Mouse (Mus musculus) adrenal gland, adult 8-10 months (tissue): ENCODE results near the gene Tiparp. TPM values are rescaled to one million over a fixed set of nuclear protein-coding genes. Genes with fewer than 3 reads are reported as not detected.

ENCODE experiments used
- DNase-seq: peaks from one replicate; pipeline ENCODE4 v3.0.0; 2022
- total RNA-seq, 4 experiments: library from RNA; stranded (reverse); gene quantifications; 2 replicates each; pipeline ENCODE4 v1.2.4; 2022

Tiparp gene
- total RNA-seq: 10 to 100 TPM in 3 of 4 experiments, 1 to 10 TPM in 1; 8.5 to 13.0 (median 11.4) TPM

- peak; percentile 86 for DNase-seq
Observed at GRCm38 (mm10) chr3:65527691-65528601, at the start of gene Tiparp. Gene Tiparp, plus strand, starts transcription at chr3:65528410.

DNA sequence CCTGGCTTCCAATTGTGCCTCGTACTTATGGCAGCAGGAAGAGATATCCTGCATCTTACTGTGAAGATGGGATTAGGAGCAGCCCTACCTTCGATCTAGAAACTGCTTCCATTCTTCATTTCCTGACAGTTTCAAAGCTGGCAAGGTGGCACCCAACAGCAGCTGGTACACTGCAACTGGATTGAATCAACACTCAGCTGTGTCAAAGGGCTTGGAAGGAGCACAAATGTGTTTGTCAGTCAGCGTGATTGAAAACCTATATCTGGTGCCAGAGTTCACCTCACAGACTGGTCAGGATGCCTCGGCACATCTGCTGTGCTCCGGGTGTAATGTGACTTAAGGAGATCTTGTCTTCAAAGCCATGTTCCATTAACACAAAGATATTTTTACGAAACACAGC lies 47.5 kb upstream of the Tiparp start:
- DNase-seq: no peak

- DNase-seq: no peak
Observed at GRCm38 (mm10) chr3:65482266-65482665, 45.9 kb upstream of the Tiparp start.

DNA sequence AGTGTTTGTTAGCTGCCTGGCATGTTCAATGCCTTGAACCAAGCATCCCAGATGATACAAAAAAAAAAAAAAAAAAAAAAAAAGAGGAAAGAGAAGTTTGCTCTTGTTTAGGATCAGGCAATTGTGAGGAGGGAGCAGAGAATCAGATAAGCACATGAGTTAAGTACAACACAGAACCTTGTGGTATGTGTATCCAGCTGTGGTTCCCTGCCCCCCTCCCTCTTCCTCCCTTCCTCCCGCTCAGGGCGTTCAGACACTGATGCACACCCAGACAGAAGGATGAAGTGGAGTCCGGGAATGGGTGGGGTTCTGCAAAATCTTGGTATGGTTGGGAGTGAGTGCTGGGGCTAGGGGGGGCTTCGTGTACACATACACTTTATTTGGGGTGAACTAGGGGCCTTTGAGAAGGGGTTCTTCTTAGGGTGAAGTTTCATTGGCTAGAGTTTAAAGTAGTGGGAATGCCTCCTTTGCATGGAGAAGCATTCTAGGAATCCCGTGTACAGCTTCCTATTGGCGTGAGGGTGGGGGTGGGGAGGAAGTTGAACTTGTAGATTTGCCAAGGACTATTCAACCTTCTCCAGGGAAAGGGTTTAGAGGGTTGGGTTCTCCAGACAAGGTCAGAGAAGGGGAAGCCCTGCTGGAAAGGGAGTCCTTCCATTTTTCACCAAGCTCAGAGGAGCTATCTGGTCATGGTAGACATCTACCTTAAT lies 45.4 kb upstream of the Tiparp start:
- no peak for DNase-seq

DNA sequence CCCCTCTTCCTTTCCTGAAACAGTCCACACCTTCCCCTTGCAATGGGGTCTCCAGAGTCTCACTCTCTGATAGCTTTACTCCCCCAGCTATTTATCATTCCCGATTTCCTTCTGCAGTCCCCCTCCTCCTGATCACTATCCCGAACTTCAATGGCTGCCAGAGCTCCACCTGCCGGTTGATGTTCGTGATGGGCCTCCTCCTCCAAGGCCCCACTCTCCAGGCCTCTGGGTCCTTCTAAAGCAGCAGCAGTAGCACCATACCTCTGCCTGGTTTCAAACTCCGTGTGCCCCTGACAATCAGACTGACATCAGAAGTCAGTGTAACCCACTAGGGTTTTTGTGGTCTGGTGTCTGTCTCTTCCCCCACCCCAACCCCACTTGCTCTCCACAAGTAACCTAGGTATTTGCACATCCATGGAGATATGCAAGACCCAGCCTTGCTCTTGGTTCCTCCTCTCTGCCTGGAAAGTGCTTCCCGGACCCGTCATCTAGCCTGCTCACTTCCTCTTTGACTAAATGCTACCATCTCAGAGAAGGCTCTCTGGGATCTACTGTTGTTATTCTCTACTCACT lies 44.0 kb upstream of the Tiparp start:
- no peak for DNase-seq

- no peak for DNase-seq
Observed at GRCm38 (mm10) chr3:65487419-65488088, 40.7 kb upstream of the Tiparp start.

- DNase-seq: no peak
Observed at GRCm38 (mm10) chr3:65488556-65489244, 39.5 kb upstream of the Tiparp start.

DNA sequence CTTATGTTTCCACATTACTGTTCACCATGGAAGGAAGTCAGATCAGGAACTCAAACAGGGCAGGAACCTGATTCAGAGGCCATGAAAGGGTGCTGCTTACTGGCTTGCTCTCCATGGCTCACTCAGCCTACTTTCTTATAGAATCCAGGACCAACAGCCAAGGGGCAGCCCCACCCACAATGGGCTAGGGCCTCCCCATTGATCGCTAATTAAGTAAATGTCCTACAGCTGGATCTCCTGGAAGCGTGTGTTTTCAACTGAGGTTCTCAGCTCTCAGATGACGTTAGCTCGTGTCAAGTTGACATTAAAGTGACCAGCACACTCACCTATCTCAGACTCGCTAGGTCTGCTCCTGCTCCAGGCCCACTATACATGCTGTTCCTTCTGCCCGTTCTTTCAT lies 38.6 kb upstream of the Tiparp start:
- no peak for DNase-seq

GRCm38 (mm10) chr3:65494291-65494763 lies 33.9 kb upstream of the Tiparp start:
- peak; percentile 9 for DNase-seq

- DNase-seq: peak; percentile 69
Observed at GRCm38 (mm10) chr3:65507766-65508165, 20.4 kb upstream of the Tiparp start.

DNA sequence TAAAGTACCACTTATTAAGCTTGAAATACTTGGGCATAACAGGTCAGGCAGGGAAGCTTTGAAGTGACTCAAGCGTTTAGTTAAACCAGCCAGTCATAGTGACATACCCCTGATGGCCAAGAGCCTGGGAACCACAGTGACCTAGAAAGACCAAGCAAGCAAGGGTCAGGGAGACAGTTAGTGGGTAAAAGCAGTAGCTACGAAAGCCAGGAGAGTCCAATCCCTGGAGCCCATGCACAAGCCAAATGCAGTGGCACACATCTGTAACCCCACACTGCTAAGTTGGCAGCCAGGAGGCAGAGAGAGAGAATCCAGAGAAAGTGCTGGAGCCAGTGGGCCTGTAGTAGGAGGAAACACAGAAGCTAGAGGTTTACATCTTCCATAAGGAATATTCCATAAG lies 17.6 kb upstream of the Tiparp start:
- DNase-seq: peak; percentile 28

GRCm38 (mm10) chr3:65515751-65516150 lies 12.5 kb upstream of the Tiparp start:
- DNase-seq: no peak

GRCm38 (mm10) chr3:65516526-65516925 lies 11.7 kb upstream of the Tiparp start:
- DNase-seq: no peak

- no peak for DNase-seq
Observed at GRCm38 (mm10) chr3:65517141-65517540, 11.1 kb upstream of the Tiparp start.

DNA sequence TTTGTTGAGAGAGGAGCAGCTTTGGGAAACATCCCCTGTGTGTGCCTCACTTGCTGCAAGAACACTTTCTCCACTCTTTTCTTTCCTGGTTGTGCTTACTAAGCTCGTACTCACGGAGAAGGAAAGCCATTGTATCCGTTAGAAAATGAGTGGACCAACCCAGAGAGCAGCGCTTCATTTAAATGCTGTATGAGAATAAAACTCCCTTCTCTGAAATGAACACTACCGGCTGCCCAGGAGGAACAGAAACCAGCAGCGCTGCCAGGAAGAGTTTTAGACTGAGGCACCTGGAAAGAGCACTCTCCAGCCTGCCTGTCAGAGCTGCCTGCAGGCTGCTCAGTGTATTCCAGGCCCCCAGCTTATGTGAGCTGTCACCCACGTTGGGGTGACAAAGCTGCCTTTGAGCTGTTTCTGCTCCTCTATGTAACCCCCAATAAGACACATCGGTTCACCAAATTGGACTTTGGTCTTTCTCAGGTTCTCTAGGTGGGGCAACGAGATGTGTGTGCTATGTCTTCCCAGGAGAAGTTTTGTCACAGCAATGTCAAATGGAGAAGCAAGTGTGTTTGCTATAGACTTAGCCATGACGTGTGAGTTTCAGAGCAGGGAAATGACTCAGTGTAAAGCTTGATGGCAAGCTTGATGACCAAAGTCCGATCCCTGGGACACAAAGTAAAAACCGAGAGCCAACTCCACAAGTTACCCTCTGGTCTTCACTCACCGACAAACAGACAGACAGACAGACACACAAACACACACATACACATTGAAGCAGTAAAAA lies 10.3 kb upstream of the Tiparp start:
- DNase-seq: no peak

DNA sequence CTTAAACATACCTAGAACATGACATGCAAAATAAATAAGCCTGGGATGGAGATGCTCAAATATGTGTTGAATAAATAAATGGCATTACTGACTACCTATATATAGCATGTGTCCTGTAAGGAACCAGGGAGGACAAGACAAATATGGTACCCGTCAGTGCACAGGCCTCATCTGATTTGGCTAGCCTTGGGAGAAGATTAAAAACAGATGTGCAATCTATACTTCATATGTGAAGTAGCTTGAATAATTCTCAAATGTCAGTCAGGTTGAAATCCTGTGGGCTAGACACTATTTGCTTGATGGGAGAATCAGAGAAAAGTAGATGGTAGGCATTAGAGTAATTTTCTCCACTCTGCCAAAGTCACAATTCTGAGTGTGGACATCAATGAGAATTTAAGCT lies 6.8 kb upstream of the Tiparp start:
- DNase-seq: no peak

GRCm38 (mm10) chr3:65523397-65523796 lies 4.8 kb upstream of the Tiparp start:
- no peak for DNase-seq

DNA sequence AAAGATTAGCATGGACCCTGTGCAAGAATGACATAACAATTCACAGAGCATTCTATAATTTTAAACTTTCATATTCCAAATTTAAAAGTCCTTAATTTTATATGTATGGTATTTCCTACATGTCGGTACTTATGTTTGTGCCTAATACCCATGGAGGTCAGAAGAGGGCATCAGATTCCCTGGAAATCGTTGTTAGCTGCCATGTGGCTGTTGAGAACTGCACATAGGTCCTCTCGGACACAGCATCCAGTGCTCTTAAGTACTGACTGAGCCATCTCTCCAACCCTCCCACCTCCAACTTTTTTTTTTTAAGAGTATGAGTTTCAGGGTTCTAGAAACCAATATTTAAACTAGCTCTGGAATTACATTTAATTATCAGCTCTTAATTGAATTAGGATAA lies 2.5 kb upstream of the Tiparp start:
- DNase-seq: no peak

DNA sequence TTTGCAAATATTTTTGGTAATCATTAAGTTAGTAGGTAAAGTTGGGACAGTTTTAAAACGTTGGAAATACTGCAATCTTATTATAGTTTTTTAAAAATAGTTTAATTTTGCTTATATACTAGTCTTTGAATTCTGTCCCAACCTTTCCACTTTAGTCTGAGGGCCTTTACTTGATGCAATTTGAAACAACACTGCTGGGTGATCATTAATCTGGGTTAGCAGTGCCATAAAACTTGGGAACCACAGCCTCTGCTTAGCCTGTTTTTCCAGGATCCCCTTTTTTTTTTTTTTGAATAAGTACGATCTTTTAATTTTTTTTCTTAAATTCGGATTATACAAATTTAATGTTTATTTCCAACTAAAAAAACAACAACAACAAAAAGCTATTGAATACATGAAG lies 1.0 kb upstream of the Tiparp start:
- DNase-seq: no peak

DNA sequence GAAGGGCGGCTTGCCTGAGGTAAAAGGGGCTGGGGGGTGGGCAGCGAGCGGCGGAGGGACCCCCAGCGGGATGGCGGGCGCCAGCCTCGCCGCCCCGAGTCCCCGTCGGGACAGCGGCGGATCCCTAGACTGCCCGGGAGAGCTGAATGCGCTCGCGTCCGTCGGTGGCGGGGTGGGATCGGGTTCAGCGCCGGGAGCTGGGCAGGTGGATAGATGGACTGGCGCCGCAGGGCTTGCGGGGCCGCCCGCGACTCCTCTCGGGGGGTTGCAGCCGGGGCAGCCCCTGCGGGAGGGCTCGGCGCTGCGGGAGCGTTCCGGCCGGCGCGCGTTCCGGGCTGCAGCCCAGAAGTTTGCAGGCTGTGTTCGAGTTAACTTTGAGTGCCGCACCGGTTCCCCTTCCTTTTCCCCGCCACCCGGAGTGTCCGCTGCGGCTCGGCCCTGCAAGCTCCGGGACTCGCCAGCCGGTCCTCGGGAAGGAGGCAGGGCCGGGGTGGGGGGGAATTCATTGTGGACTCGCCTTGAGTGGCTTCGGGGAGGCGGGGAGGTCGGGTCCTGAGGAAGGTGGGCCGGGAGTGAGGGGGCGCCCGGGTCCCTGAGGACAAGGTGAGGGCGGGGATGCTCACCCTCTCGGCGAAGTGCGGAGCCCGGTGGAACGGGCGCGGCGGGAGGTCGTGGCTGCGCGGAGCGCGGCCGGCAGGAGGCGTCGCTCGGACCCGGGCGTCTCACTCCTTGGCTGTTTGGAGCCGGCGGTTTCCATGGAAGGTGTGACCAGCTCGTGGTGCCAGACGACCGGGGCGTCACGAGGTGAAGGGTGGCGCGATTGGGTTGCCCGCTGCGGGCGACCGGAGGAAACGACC lies 632 bp downstream of the Tiparp start:
- DNase-seq: peak; percentile 54
